Comparison of ENCODE assay signal across 12 mouse cellular contexts in the genomic region with DNA sequence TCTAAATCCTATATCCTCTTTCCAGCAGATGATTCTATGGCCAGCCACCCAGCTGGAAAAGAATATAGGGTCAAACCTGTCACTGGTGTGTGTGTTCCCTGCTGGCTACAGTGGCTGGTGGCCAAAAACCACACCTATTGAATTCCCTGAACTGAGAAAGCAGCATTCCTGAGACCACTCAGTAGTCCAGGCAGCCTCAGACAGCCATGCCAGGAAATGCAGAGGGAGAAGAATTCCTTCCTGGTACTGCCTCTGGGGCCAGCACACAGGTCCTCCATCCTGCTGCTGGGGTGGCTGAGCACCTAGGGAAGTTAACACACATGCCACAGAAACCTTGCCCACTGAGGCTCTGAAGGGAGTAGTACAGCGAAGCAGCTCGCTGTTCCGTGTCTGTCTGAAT. TPM values are rescaled to one million over a fixed set of nuclear protein-coding genes. Genes with fewer than 3 reads are reported as not detected.
DNase-seq lines count a peak whose midpoint lies in the region; ATAC-seq and TF ChIP-seq lines count a peak whose summit lies in the region.
"Had no signal": no experiment of that assay in that cellular context is flagged by ENCODE, and none has a peak within 500 bp of the region (broad histone marks: within the 10 kb centered on the region; RNA-seq: fewer than 3 reads in every experiment).

No protein-coding gene starts in this region.

- H3K27ac ChIP-seq in heart, embryonic 15.5 days = peak overlapping the region; percentile 37
- H3K27ac ChIP-seq in kidney, embryonic 16.5 days (ENCODE audit: low read length) = peak overlapping the region; percentile 75
- H3K27ac ChIP-seq in lung, postnatal 0 days (ENCODE audit: low read length) = peak overlapping the region; percentile 47
- no peak overlapping the region for H3K27ac ChIP-seq in forebrain, embryonic 16.5 days (ENCODE audit: low read length)
- H3K27ac ChIP-seq: embryonic facial prominence, embryonic 15.5 days; hindbrain, embryonic 14.5 days had no signal

- no peak overlapping the region for H3K4me3 ChIP-seq in heart, embryonic 15.5 days
- no peak overlapping the region for H3K4me3 ChIP-seq in kidney, embryonic 16.5 days (ENCODE audit: low read length)
- H3K4me3 ChIP-seq in lung, postnatal 0 days (ENCODE audit: low read depth, low read length) = no peak overlapping the region
- H3K4me3 ChIP-seq in forebrain, embryonic 16.5 days (replicated peaks; ENCODE audit: low read length) = no peak overlapping the region
- H3K4me3 ChIP-seq: embryonic facial prominence, embryonic 15.5 days had no signal

- H3K4me2 ChIP-seq in heart, embryonic 15.5 days = no peak overlapping the region
- H3K4me2 ChIP-seq in kidney, embryonic 16.5 days (replicated peaks; ENCODE audit: low read depth, low read length) = no peak overlapping the region
- no peak overlapping the region for H3K4me2 ChIP-seq in lung, postnatal 0 days (replicated peaks; ENCODE audit: low read depth, low read length)
- H3K4me2 ChIP-seq in forebrain, embryonic 16.5 days (ENCODE audit: low read length) = no peak overlapping the region
- H3K4me2 ChIP-seq: embryonic facial prominence, embryonic 15.5 days; hindbrain, embryonic 14.5 days had no signal

- TF ChIP-seq CTCF in lung, postnatal 0 days (IDR thresholded peaks at IDR 0.05) = no peak

- ATAC-seq in heart, embryonic 15.5 days (replicated peaks; ENCODE audit: insufficient number of reproducible peaks, insufficient read depth, low FRiP score, low read depth) = 0 out of 2 replicates have a peak, but pooled peaks have one; percentile 10
- ATAC-seq in kidney, embryonic 16.5 days (ENCODE audit: low FRiP score, low TSS enrichment) = peak; percentile 43
- peak; percentile 82 for ATAC-seq in lung, postnatal 0 days
- no peak for ATAC-seq in forebrain, embryonic 16.5 days

- no peak overlapping the region for H3K9ac ChIP-seq in heart, embryonic 15.5 days
- no peak overlapping the region for H3K9ac ChIP-seq in kidney, embryonic 16.5 days (replicated peaks; ENCODE audit: low read length)
- no peak overlapping the region for H3K9ac ChIP-seq in lung, postnatal 0 days (replicated peaks; ENCODE audit: low read depth)
- H3K9ac ChIP-seq in forebrain, embryonic 16.5 days (replicated peaks; ENCODE audit: low read depth, low read length) = no peak overlapping the region
- H3K9ac ChIP-seq: embryonic facial prominence, embryonic 15.5 days; hindbrain, embryonic 14.5 days had no signal

- intact Hi-C loops in heart, postnatal 10 days (cut with DNase I) = no loop called here

- peaks cover 32% of the 10 kb centered on the region for H3K4me1 ChIP-seq in heart, embryonic 15.5 days (replicated peaks)
- H3K4me1 ChIP-seq in kidney, embryonic 16.5 days (ENCODE audit: insufficient read depth, low read length) = peaks cover 40% of the 10 kb centered on the region
- H3K4me1 ChIP-seq in lung, postnatal 0 days (ENCODE audit: insufficient read depth, low read depth, low read length) = peaks cover 4% of the 10 kb centered on the region; the same call in 1 of the 2 replicates
- peaks cover 6% of the 10 kb centered on the region for H3K4me1 ChIP-seq in forebrain, embryonic 16.5 days (replicated peaks; ENCODE audit: control insufficient read depth, insufficient read depth, low read length)

- H3K36me3 ChIP-seq in heart, embryonic 15.5 days = no peaks in the 10 kb centered on the region
- no peaks in the 10 kb centered on the region for H3K36me3 ChIP-seq in kidney, embryonic 16.5 days (ENCODE audit: insufficient read depth, low read length)
- no peaks in the 10 kb centered on the region for H3K36me3 ChIP-seq in lung, postnatal 0 days (ENCODE audit: insufficient read depth, low read length)
- no peaks in the 10 kb centered on the region for H3K36me3 ChIP-seq in forebrain, embryonic 16.5 days (ENCODE audit: control insufficient read depth, insufficient read depth)
- H3K36me3 ChIP-seq: embryonic facial prominence, embryonic 15.5 days had no signal

- no peaks in the 10 kb centered on the region for H3K27me3 ChIP-seq in heart, embryonic 15.5 days
- no peaks in the 10 kb centered on the region for H3K27me3 ChIP-seq in kidney, embryonic 16.5 days (ENCODE audit: insufficient read depth, low read length)
- H3K27me3 ChIP-seq in lung, postnatal 0 days (replicated peaks; ENCODE audit: insufficient read depth, low read length) = no peaks in the 10 kb centered on the region
- no peaks in the 10 kb centered on the region for H3K27me3 ChIP-seq in forebrain, embryonic 16.5 days (replicated peaks; ENCODE audit: control insufficient read depth, insufficient read depth, low read length)
- H3K27me3 ChIP-seq: embryonic facial prominence, embryonic 15.5 days had no signal

- WGBS in heart, embryonic 15.5 days = 73% methylated on average over 3 of the region's 3 CpGs
- 57% methylated on average over 3 of the region's 3 CpGs for WGBS in kidney, embryonic 16.5 days
- WGBS in lung, postnatal 0 days = 55% methylated on average over 3 of the region's 3 CpGs
- 93% methylated on average over 3 of the region's 3 CpGs for WGBS in forebrain, embryonic 16.5 days

- H3K9me3 ChIP-seq in heart, embryonic 15.5 days (replicated peaks) = no peaks in the 10 kb centered on the region
- H3K9me3 ChIP-seq in kidney, embryonic 16.5 days (ENCODE audit: low read length) = no peaks in the 10 kb centered on the region
- H3K9me3 ChIP-seq in lung, postnatal 0 days (ENCODE audit: low read length) = no peaks in the 10 kb centered on the region
- no peaks in the 10 kb centered on the region for H3K9me3 ChIP-seq in forebrain, embryonic 16.5 days (ENCODE audit: control insufficient read depth, low read length)
- H3K9me3 ChIP-seq: embryonic facial prominence, embryonic 15.5 days had no signal

- no peak for DNase-seq in heart, postnatal 10 days
- peak; percentile 64 for DNase-seq in R1 (ENCODE audit: low read depth, low spot score)
- peak; percentile 76 for DNase-seq in lung, postnatal 0 days (ENCODE audit: low spot score)
- DNase-seq in cerebellum, postnatal 14 days = no peak
- no peak for DNase-seq in frontal cortex, postnatal 14 days (ENCODE audit: low spot score in 2 of 2)
- DNase-seq: cerebellum, adult 2 months; thymus, postnatal 25 days had no signal

- TF ChIP-seq EP300 in lung, postnatal 0 days (IDR thresholded peaks at IDR 0.05) = peak; percentile 92

RNA-seq across cellular contexts. Expression of a gene that starts 50.3 kb away (rescaled TPM):
- polyA plus RNA-seq in heart, embryonic 15.5 days (2015; fragmentation: Nextera tagmentation; extraction: Ambion mirVana) = 38.9 and 45.6 TPM in 2 replicates
- 10 to 100 TPM; 79.2 to 90.2 TPM for total RNA-seq in heart, postnatal 10 days (2021)
- polyA plus RNA-seq in kidney, embryonic 16.5 days (2015; fragmentation: Nextera tagmentation; extraction: Ambion mirVana) = 40.9 and 41.5 TPM in 2 replicates
- 50.3 and 56.3 TPM in 2 replicates for polyA plus RNA-seq in lung, postnatal 0 days (2015; fragmentation: Nextera tagmentation; extraction: Ambion mirVana)
- polyA plus RNA-seq in forebrain, embryonic 16.5 days (2015; fragmentation: Nextera tagmentation; extraction: Ambion mirVana) = 53.4 and 62.5 TPM in 2 replicates

Comparison
In these comparisons a context has a peak if more than half of its experiments do, and no peak if none do; other contexts are left out.
1. DNase-seq: peak in R1 (single experiment) and lung, postnatal 0 days (single experiment); none in heart, postnatal 10 days (0 of 2), cerebellum, postnatal 14 days (0 of 2) and frontal cortex, postnatal 14 days (0 of 2).